Mouse (Mus musculus): ENCODE results near the gene Anapc7.
"Not testable (repeated sequence)": the region's sequence is repeated elsewhere in the genome, so short reads cannot be mapped to it uniquely, and the experiment has no call there.

Gene Anapc7

DNA sequence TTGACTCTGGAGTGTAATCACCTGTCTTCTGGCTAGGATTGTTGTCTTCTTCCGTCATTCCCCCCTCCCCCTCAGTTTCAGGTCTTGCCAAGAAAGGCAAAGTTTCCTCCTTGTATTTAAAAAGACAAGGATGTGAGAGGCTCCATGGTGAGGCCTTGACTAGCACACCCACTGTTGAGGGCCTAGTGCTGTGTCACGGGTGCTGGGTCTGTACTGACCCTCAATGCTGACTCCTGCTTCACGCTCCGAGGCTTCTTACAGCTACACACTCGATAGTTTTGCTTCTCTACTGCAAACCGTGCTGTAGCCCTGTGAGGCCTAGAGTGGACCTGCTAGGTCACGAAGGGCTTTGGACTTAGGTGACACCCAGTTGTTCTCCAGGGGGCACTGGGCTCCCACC, 30.7 kb downstream of the Anapc7 start:
- no peak for DNase-seq

DNA sequence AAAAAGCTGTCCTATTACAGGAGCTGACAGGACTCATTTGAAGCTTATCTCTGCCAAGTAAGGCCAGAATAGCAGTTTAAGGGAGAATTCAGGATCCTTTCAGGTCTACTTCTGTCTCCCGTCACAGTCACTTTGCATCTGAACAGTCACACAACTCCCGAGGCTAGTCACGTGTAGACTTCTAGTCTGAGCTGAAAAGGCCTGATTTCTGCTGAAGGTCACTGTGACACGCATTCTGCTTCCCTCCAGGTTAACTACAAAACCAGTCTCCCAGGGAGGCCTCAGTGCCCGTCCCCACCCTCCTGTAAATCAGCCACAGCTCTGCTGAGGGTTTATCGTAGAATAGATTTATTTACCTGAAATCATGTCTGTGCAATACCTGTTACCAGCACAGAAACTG, 31.7 kb downstream of the Anapc7 start:
- no peak for DNase-seq

DNA sequence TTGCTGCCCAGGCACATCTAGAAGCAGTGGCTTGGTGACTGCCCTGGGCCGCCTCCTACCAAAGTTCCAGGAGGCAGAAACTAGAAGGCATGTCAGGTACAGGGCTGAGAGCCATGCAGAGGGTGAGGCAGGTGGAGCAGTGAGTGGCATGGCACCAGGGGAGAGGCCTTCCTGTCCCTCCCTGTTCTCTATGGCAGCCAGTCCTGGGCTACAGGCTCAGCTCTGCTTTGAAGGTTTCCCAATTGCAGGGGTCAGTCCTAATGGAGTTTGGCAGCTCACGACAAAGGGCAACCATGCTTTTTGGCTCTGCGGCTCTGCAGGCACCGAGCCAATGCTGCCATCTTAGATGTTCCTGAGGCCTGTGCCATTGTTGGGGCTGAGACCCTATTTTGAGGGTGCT, 32.9 kb downstream of the Anapc7 start:
- DNase-seq, result peak; percentile 40 to 42

DNA sequence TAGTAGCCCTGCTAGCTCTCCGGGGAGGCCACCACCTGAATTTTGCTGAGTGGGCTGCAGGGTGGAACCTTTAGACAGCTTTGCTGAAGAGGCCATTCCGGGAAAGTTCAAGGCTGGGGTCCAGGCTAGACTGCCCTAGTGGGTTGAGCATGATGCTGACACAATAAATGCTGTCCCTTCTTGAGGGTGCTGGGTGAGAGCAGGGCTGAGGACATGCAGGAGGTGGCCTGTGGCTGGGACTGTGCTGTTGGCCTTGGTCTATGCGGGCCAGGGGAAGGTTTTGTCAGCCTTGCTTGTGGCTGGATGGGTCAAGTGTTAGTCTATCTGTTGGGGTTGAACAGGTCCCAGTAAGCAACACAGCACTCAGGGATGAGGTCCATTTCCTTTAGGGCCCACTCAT, 33.4 kb downstream of the Anapc7 start:
- DNase-seq, result no peak

DNA sequence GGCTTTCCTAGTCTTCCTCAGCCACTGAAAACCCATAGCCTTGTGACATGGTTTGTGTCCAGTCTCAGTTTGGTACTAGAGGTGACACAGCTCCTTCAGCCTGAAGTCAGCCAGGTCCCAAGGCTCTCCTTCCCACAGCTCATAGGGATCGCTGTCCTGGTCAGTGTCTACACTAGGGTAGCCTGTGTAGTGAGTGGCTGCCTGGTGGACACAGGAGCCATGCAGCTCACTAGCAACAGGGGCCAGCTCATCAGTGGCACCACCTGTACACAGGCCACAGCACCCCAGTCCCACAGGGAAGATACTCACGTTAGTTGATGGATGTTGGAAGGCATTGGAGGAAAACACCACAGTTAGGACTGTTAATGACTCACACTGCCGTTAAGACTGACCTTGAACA, 34.1 kb downstream of the Anapc7 start:
- DNase-seq, result no peak

DNA sequence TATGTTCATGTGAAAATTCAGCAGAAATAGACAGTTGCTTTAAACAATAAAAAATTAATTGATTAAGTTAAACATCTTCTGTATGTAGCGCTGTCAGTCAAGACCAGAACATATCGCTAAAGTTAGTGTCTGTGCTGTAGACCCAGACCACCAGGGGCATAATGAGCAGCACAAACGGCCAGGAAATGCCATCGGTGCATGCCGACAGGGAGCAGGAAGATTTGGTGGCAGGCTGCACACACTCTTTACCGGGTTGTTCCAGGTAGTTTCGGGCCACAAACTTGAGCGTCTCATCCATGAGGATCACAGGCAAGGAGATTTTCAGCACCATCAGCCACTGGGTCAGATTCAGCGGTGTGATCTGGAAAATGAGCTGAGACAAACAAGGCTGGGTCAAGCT, 35.6 kb downstream of the Anapc7 start:
- DNase-seq, result not testable (repeated sequence)

DNA sequence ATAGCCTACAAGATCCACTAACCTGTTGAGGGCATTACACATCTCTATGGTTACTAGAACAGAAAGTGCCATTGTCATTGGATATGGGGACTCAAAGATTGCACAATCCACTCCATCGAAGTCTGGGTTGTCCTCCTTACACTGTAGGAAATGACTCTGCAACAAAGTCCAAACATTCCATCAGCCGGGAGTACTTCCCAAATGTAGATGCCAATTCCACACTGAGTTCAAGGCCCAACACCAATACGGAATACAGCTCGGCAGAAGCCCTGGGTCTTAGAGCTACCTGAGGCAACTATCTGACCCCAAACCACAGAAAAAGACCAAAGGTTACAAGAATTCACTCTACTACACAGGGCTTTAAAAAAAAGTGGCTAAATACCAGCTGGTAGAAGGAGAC, 36.6 kb downstream of the Anapc7 start:
- DNase-seq, result no peak

DNA sequence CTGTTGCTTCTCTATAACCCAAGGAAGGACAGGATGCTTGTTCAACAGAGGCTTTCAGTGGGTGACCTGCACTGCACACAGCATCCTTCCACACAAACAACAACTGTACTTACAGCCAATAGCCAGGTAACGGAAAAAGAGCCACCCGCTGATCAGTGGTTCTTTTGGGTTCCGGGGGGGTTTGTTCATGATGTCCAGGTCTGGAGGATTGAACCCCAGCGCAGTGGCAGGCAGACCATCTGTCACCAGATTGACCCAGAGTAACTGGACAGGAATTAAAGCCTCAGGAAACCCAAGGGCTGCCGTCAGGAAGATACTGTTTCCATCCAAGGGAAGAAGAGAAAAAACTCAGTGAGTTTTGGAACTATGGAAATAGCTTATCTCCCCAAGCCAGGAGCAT, 37.8 kb downstream of the Anapc7 start:
- no peak for DNase-seq

DNA sequence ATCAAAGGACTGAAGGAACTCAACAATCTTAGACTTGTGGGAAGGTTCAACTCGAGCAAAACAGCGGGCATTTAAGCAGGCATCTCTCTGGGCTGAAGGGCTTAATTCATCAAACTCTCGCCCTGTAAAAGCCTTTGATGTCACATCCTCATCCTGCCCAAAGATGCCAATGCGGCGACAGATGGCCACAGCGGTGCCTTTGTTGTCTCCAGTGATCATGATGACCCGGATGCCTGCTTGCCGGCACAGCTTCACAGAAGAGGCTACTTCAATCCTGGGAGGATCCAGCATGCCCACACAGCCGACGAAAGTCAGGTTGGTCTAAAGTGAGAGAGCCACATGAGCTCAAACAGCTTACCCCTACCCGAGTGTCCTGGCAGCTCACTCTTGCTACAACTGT, 39.2 kb downstream of the Anapc7 start:
- DNase-seq, result peak; percentile 36 to 45

DNA sequence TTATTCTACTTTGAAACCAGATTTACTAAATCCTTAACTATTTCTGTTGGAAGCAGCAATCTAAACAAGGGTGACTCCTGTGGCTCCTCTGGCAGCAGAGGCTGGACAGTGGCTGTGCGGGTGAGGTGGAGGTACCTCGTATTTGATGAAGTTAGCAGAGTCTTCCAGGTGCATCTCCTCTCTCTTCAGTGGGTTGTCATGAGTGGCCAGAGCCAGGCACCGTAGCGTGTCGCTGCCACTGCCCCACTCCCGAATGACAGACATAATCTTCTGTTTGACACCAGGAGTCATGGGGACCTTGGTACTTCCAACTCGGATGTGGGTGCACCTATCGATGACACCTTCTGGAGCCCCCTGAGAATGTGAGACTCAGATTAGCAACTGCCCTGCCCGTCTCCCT, 39.9 kb downstream of the Anapc7 start:
- DNase-seq, result no peak

DNA sequence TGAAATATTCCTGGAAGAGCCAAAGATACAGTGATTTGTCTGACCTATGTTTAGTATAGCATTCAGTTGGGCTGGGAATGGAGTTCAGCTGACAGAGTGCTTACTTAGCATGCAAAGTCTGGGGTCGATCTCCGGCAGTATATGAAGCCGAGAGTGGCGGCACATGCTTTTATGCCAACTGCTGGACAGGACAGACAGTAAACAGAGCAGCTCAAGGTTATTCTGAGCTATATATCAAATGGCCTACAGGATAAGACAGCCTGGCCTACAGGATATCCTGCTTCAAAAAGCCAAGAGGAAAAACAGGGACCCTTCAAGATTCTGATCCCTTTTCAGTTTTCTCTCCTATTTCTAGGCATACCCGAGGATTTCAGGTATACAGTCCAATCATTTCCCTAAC, 50.2 kb downstream of the Anapc7 start:
- DNase-seq, result no peak

DNA sequence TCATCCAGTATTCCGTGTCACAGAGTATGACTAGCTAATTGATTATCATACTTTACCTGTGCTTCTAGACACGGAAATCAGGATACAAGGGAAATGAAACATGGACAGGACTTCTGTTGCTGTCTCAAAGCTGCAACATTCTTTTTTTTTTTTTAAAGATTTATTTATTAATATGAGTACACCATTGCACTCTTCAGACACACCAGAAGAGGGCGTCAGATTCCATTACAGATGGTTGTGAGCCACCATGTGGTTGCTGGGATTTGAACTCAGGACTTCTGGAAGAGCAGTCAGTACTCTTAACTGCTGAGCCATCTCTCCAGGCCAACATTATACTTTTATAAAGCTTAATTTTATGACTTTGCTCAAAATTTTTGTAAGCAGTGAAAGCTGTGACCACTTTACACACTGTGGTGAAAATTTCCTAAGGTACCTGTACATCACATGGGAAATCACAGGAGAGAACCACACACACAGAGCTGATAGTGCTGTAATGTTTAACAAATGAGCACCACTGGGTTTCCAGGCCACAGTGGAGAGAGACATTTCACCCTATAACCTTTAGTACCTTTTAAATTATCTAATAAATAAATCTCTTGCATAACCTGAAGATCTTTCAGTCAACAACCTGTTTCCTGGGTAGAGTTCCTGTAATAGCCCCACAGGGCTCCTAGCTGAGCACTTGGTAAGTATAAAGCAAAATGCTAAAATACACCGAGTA, 53.3 kb downstream of the Anapc7 start:
- no peak for DNase-seq

DNA sequence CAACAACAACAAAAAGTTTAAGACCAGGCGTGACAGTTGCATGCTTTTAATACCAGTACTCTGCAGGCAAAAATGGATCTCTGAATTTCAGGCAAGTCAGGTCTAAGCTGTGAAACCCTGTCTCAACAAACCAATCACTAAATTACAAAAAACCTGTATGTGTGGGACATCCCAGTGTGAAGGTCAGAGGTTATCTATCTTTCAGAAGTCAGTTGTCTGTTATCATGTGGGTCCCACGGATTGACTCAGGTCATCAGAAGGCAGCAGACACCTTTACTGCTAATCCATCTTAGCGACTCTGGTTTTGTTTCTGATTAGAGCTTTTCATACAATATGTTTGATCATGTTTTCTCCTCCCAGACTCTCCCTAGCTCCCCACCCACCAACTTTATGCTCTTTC, 54.6 kb downstream of the Anapc7 start:
- DNase-seq, result no peak

DNA sequence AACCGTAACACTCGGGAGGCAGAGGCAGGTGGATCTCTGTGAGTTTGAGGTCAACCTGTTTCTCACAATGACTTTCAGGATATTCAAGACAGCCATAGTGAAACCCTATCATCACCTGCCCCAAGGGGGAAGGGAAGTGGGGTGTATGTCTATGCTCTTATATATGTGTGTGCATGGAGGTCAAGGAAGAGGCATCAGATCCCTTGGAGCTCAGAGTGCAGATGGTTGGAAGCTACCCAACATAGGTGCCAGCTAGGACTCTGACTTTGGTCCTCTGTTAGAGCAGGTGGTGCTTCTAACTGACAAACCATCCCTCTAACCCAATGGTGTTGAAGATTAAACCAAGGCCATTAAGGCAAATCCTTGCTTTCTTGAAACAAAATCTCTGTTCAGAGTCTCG, 56.0 kb downstream of the Anapc7 start:
- DNase-seq, result no peak

DNA sequence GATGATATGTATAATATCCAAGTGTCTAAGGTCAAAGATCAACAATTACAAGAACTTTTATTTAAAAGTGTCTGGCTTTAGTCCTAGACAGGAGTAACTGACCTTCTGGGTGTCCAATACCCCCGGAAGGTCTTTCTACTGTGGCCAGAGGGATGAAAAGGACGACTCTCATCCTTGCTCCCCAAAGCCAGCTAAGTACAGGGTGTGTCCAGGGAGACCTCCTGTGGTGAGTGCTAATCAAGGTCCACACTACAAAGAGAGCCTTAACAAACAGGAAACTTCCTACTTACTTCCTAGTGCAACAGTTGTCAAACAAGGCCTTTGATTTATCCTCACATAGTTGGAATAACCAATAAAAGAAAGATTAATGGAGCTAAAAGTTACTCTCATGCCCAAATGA, 57.6 kb downstream of the Anapc7 start:
- DNase-seq, result no peak

DNA sequence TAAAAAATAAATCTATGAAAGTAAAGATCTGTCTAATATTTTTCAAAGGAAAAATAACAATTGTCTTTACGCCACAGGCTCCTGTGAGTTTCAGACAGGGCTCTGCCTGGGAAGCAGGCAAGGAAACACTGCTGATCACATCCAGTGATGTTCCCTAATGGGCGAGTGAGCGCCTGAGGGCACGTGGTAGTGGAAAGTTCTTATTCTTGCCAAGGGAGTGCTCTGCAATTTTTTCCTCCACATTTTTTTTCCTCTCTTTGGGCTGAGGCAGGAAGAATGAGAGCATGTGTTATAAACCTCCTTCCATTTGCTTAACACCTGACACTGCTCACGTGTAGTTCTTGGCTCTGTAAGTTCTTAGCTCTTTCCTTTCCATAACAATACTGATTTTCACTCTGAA, 60.4 kb downstream of the Anapc7 start:
- DNase-seq, result no peak

DNA sequence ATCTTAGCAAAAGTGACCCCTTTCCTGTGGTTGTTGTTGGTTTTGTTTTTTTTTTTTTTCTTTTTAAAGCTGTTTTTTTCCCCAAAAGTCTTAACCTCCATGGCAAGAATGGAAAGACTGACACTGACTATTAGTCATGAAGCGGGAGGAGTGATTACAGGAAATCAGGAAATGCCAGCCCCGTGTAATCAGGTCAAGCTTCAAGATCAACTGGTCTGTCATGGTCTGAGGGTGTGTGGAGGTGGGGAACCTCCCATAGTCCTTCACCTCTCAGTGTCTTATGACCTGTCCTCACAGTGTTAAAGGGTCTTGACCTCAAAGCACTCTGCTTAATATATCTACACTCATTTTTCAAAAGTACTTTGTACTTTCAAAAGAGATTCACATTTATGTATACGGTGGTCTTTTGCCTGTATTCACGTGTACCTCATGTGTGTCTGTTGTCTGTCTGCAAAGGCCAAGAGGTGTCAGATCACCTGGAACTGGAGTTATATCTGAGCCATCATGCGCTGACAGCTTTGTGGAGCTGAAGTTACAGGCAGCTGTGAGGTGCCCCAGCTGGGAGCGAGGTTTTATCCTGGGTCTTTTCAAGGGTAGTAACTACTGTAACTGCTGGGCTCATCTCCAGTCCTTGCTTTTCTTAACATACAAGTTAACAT, 61.4 kb downstream of the Anapc7 start:
- no peak for DNase-seq

DNA sequence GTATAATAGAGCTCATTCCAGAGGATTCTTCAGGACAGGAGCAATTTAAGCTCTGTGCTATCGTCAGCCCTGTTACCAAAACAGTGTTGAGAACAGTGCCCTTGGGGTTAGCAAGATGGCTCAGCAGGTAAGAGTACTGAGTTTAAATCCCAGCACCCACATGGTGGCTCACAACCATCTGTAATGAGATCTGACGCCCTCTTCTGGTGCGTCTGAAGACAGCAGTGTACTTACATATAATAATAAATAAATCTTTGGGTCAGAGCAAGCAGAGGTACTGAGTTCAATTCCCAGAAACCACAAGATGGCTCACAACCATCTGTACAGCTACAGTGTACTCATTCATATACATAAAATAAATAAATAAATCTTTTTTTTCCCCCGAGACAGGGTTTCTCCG, 64.8 kb downstream of the Anapc7 start:
- not testable (repeated sequence) for DNase-seq

DNA sequence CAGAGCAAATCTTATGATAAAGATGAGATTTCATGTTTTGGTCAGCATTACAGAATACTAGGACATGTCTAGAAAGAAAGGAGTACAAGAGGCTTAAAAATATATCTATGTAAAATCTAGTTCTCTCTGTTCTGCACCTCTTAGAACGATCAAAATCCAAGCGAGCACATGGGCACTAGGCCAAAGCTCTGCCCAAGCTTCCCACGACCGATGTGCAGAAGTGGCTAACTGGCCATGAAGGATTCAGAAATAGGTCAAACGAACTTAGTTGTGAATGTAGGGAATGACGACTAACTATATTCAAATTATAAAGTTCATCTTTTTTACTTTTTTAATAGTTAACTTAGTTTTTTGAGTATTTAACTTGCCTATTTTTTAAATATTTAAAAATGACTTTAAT, 66.3 kb downstream of the Anapc7 start:
- DNase-seq, result peak; percentile 36

DNA sequence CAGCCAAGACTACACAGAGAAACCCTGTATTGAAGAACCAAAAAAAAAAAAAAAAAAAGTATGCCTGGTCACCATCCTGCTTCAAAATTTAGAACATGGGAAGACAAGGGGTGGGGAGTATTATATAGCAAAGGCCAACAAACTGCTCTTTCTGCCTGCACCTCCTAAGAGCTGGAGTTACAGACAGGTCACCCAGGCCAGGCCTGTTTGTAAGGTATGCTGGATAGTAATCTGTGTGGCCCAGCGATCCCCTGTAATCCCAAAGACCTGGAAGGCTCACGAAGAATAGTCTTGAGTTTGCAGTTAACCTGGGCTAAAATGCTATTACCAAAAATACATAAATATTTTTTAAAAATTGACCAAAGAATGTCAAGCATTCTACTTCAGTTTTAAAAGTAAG, 68.7 kb downstream of the Anapc7 start:
- no peak for DNase-seq

DNA sequence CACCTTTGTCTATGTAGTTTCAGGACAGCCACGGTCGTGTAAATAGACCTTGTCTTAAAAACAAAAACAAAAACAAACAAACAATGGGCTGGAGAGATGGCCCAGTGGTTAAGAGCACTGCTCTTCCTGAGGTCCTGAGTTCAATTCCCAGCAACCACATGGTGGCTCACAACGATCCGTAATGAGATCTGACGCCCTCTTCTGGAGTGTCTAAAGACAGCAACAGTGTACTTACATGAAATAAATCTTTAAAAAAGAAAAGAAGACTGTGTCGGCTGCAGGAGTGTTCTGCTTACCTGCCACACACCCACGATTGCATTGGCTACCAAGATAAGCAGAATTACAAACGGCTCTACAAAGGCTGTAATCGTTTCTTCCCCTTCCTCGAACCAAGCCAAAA, 69.9 kb downstream of the Anapc7 start:
- no peak for DNase-seq

DNA sequence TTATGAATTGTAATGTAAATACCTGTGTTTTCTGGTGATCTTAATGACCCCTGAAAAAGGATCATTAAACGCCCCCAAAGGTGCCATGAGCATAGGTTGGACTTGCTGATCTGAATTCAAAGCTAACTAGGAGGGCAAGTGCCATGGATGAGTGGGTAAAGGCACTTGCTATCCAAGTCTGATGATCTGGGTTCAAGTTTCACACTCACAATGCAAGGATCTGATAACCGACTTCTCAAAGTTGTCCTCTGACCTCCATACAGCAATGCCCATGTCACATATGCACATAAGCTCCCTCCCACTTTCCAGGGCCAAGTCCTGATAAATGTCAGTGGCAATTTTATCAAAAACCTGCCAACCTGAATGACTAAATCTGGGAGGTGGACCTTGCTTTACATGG, 71.5 kb downstream of the Anapc7 start:
- DNase-seq, result no peak

DNA sequence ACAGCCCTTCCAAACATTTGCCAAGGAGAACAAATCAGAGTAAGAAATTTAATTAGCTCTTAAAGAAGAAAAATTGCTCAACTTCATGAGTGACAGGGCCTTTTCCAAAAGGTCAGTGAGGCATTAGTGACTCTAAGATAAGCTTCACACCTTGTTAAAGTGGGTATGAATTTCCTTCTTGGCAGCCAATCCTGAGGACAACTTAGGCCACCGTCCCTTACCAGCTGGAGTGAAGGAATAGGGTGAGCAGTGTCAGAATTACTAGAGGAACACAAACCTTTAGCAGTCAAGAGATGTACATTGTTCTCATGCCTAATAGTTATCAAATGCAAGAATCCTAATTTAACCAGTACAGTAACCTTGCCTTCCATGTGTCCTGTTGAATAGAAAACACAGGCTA, 73.0 kb downstream of the Anapc7 start:
- no peak for DNase-seq
